Mouse (Mus musculus): ENCODE data around the gene Klhdc8a. TPM values are rescaled to one million over a fixed set of nuclear protein-coding genes. Genes with fewer than 3 reads are reported as not detected.
A peak's percentile ranks its signal among the peaks of the same experiment; 100 is the strongest.

Klhdc8a gene
- polyA plus RNA-seq, 1 experiment from 2014 or later, result 6.7 TPM

DNA sequence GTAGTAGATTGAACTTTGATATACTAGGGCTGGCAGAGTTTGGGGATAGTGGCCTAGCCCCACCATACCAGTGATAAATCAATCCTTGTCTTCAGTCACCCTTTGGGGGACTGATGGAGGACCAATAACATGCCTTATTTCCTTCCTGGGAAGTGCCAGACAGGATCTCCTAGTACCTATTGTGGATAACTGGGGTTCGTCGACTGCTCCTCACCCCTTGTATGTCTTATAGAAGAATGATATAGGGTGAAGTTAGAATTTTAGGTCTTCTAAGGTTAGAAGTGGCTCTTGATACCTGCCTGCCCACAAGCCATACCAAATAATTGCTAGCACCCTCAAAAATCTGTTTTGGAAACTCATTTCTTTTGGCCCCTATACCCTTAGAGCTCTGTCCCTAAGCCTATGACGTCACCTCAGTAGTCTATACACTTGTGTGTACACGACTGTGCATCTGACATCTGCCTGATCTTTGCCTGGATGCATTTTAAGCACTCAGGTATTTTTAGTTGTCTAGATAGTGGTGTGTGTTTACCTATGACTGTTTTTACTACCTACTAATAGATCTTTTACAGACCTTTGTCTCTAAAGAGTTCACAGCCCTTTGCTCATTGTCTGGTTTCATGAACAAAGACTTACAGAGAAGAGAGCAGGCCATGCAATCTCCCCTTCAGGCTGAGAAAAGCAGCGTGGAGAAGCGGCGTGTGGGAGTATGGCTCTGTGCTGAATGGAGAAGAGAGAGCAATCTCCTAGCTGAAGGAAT lies 23.6 kb downstream of the Klhdc8a start:
- 23% methylated on average over 7 of the region's 7 CpGs for WGBS
- H3K4me1 ChIP-seq (replicated peaks), result peaks cover 99% of the 10 kb centered on the region
- no peak for ATAC-seq

DNA sequence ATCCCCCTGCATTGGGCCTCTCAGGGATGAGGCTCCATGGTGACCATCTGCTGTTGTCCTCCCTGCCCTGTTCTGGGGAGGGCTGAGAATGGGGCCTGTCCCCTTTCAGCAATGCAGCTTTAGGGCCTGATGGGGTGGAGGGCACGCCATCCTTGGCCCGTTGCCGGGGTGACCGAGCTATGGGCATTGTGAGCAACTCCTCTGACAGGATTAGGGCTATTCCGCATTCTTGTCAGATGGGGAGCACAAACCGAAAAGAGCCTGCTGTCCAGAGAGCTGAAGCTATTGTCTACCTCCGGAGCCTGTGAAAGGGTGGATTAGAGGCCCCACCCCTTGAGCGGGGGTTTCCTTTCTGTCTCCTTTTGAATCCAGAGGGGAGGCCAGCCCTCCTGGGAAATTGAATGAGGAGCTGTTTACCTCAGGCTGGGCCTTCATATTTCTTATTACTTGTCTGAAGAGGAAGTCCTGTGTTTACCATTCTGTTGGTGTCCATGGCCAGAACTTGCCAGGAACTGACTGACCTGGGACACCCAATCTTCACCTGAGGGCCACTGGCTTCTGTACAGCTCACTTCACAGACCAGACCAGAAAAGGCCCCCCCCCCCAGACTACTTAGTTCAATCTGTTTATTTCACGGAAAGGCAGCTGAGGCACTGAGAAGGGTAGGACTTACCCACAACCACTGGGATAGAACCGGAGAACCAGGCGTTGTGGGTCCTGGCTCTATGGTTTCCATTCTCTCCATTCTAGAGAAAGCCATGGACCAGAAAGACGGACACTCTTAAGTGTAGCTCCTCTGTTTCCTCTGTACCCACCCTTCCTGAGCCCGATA lies 24.5 kb downstream of the Klhdc8a start:
- Histone ChIP-seq H3K4me1 (replicated peaks) (peaks cover 99% of the 10 kb centered on the region), H3K36me3 (peaks cover 23% of the 10 kb centered on the region), H3K9me3 (no peaks in the 10 kb centered on the region), H3K4me2 (replicated peaks) (peak overlapping the region; percentile 78), H3K4me3 (replicated peaks) (peak overlapping the region; percentile 11), H3K27me3 (no peaks in the 10 kb centered on the region), H3K27ac (peak overlapping the region; percentile 98), H3K9ac (replicated peaks) (peak overlapping the region; percentile 52)
- ATAC-seq, result peak; percentile 95
- 2% methylated on average over 13 of the region's 13 CpGs for WGBS

More for the DNA sequence above, 23.6 kb downstream of the Klhdc8a start:
- H3K4me2 ChIP-seq (replicated peaks), result peak overlapping the region; percentile 78
- peaks cover 14% of the 10 kb centered on the region for H3K36me3 ChIP-seq
- H3K9ac ChIP-seq (replicated peaks), result peak overlapping the region; percentile 52
- 0 out of 2 replicates have a peak overlapping the region, but pooled peaks have one; percentile 0 for H3K4me3 ChIP-seq (replicated peaks)
- H3K27me3 ChIP-seq, result no peaks in the 10 kb centered on the region
- H3K9me3 ChIP-seq, result no peaks in the 10 kb centered on the region
- H3K27ac ChIP-seq, result peak overlapping the region; percentile 98

- Histone ChIP-seq H3K27me3 (no peaks in the 10 kb centered on the region), H3K9me3 (no peaks in the 10 kb centered on the region), H3K9ac (replicated peaks) (peak overlapping the region; percentile 32; the same call in 1 of the 2 replicates), H3K4me1 (replicated peaks) (peaks cover 96% of the 10 kb centered on the region), H3K4me2 (replicated peaks) (no peak overlapping the region; the same call in 1 of the 2 replicates), H3K4me3 (replicated peaks) (no peak overlapping the region), H3K36me3 (peaks cover 58% of the 10 kb centered on the region), H3K27ac (peak overlapping the region; percentile 81)
- WGBS, result 48% methylated on average over 9 of the region's 9 CpGs
- no peak for ATAC-seq
These were observed 28.4 kb downstream of the Klhdc8a start for GRCm38 (mm10) chr1:132326777-132327176.

GRCm38 (mm10) chr1:132327477-132327876 lies 29.1 kb downstream of the Klhdc8a start:
- H3K27me3 ChIP-seq, result no peaks in the 10 kb centered on the region
- 77% methylated on average over 17 of the region's 17 CpGs for WGBS
- 0 out of 2 replicates have a peak overlapping the region, but pooled peaks have one; percentile 24 for H3K9ac ChIP-seq (replicated peaks)
- H3K9me3 ChIP-seq, result no peaks in the 10 kb centered on the region
- H3K27ac ChIP-seq, result peak overlapping the region; percentile 81
- H3K4me3 ChIP-seq (replicated peaks), result no peak overlapping the region
- peaks cover 65% of the 10 kb centered on the region for H3K36me3 ChIP-seq
- no peak for ATAC-seq
- peaks cover 96% of the 10 kb centered on the region for H3K4me1 ChIP-seq (replicated peaks)
- no peak overlapping the region for H3K4me2 ChIP-seq (replicated peaks)

- Histone ChIP-seq H3K27me3 (no peaks in the 10 kb centered on the region), H3K9ac (replicated peaks) (no peak overlapping the region), H3K4me2 (replicated peaks) (no peak overlapping the region), H3K36me3 (peaks cover 67% of the 10 kb centered on the region), H3K9me3 (no peaks in the 10 kb centered on the region), H3K27ac (0 out of 2 replicates have a peak overlapping the region, but pooled peaks have one; percentile 47), H3K4me3 (replicated peaks) (no peak overlapping the region), H3K4me1 (replicated peaks) (peaks cover 96% of the 10 kb centered on the region)
- 88% methylated on average over 3 of the region's 3 CpGs for WGBS
- ATAC-seq, result no peak
These were observed 30.1 kb downstream of the Klhdc8a start for GRCm38 (mm10) chr1:132328565-132328964.

DNA sequence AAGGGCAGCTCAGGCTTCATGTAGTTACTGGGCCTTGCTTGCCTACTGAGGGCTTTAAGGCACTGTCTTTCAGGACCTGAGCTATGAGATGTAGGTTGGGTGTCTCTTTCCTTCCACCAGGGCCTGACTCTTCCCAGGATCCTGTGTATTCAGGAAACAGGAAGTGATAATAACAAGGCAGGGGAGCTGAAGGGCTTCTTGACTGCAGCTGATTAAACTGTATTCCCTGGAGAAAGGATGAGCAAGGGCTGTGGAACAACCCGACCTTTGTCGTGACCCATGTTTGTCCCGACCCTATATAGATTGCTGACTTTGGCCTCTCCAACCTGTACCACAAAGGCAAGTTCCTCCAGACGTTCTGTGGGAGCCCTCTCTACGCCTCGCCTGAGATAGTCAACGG lies 31.2 kb downstream of the Klhdc8a start:
- Histone ChIP-seq H3K9me3 (no peaks in the 10 kb centered on the region), H3K9ac (replicated peaks) (no peak overlapping the region; the same call in 1 of the 2 replicates), H3K27me3 (no peaks in the 10 kb centered on the region), H3K4me1 (replicated peaks) (peaks cover 96% of the 10 kb centered on the region), H3K4me2 (replicated peaks) (no peak overlapping the region), H3K4me3 (replicated peaks) (no peak overlapping the region), H3K27ac (peak overlapping the region; percentile 89), H3K36me3 (peaks cover 66% of the 10 kb centered on the region)
- no peak for ATAC-seq
- WGBS, result 88% methylated on average over 7 of the region's 7 CpGs

DNA sequence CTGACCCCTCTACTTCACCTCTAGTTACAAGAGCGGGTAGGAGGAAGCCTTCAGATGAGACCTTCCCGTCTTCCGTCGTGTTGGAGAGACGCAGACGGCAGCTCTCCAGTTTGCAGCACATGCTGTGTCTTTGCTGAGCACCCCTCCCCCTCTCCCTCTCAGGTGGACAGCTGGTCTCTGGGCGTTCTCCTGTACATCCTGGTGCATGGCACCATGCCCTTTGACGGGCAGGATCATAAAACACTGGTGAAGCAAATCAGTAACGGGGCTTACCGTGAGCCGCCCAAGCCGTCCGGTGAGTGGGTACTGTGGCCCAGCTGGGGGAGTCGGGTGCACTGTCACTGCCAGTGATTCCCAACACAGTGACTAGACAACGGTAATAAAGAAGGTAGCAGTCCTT lies 32.0 kb downstream of the Klhdc8a start:
- no peak overlapping the region for H3K4me2 ChIP-seq (replicated peaks)
- peaks cover 60% of the 10 kb centered on the region for H3K36me3 ChIP-seq
- H3K4me3 ChIP-seq (replicated peaks), result no peak overlapping the region
- H3K4me1 ChIP-seq (replicated peaks), result peaks cover 97% of the 10 kb centered on the region
- no peaks in the 10 kb centered on the region for H3K9me3 ChIP-seq
- H3K9ac ChIP-seq (replicated peaks), result no peak overlapping the region; the same call in 1 of the 2 replicates
- 46% methylated on average over 15 of the region's 15 CpGs for WGBS
- peak overlapping the region; percentile 89 for H3K27ac ChIP-seq
- no peak for ATAC-seq
- H3K27me3 ChIP-seq, result no peaks in the 10 kb centered on the region

- H3K4me3 ChIP-seq (replicated peaks), result no peak overlapping the region
- ATAC-seq, result no peak
- H3K4me1 ChIP-seq (replicated peaks), result peaks cover 97% of the 10 kb centered on the region
- H3K27me3 ChIP-seq, result no peaks in the 10 kb centered on the region
- H3K36me3 ChIP-seq, result peaks cover 58% of the 10 kb centered on the region
- H3K27ac ChIP-seq, result peak overlapping the region; percentile 89
- H3K9me3 ChIP-seq, result no peaks in the 10 kb centered on the region
- H3K4me2 ChIP-seq (replicated peaks), result no peak overlapping the region
- H3K9ac ChIP-seq (replicated peaks), result no peak overlapping the region
- WGBS, result 82% methylated on average over 17 of the region's 17 CpGs
These were observed 32.9 kb downstream of the Klhdc8a start for GRCm38 (mm10) chr1:132331283-132331682.

DNA sequence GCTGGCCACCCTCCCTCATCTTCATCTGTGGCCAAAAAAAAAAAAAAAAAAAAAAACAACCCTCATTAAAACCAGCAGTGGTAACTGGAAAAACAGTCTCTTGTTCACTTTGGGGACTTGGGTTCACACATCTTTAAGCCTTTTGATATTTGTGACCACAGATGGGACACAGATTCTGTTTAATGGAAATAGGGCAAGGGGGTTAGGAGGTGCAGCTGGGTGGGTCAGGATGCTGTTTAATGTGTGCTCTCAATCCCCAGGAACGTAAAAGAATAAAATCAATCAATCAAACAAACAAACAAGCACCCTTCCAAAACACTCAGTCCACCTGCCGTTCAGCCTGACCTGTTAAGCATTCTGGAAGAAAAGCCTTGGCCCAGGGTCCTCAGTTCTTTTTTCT lies 34.8 kb downstream of the Klhdc8a start:
- H3K27me3 ChIP-seq, result no peaks in the 10 kb centered on the region
- H3K36me3 ChIP-seq, result peaks cover 41% of the 10 kb centered on the region
- 3% methylated on average over 2 of the region's 2 CpGs for WGBS
- H3K9ac ChIP-seq (replicated peaks), result 0 out of 2 replicates have a peak overlapping the region, but pooled peaks have one; percentile 34
- no peak for ATAC-seq
- H3K4me2 ChIP-seq (replicated peaks), result no peak overlapping the region
- peak overlapping the region; percentile 89 for H3K27ac ChIP-seq
- no peak overlapping the region for H3K4me3 ChIP-seq (replicated peaks)
- peaks cover 95% of the 10 kb centered on the region for H3K4me1 ChIP-seq (replicated peaks)
- no peaks in the 10 kb centered on the region for H3K9me3 ChIP-seq

DNA sequence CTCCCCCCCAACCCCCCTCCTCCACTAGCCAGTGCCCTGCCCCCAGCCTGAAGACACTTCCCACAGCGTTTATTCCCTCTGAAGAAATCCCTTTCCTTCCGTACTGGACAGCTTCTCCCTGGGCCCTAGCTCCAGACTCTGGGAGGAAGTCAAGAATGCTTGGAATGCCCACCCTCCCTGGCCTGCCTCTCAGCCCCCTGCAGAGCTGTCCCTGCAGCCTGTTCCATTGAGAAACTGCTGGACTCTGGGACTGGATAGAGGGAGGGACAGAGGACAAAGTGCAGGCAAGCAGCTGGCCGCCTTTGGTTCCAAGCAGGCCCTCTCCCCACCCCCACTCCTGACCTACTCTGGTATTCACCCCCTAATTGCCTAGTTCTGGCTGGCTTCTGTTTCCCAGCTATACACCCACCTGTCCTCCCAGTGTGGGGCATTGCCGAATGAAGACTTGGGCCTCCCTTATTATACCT lies 35.3 kb downstream of the Klhdc8a start:
- peaks cover 36% of the 10 kb centered on the region for H3K36me3 ChIP-seq
- peak; percentile 80 for ATAC-seq
- H3K9me3 ChIP-seq, result no peaks in the 10 kb centered on the region
- H3K4me3 ChIP-seq (replicated peaks), result no peak overlapping the region
- no peak overlapping the region for H3K4me2 ChIP-seq (replicated peaks)
- no peaks in the 10 kb centered on the region for H3K27me3 ChIP-seq
- H3K9ac ChIP-seq (replicated peaks), result peak overlapping the region; percentile 34; the same call in 1 of the 2 replicates
- peaks cover 93% of the 10 kb centered on the region for H3K4me1 ChIP-seq (replicated peaks)
- H3K27ac ChIP-seq, result peak overlapping the region; percentile 89
- 1% methylated on average over 4 of the region's 4 CpGs for WGBS

- Histone ChIP-seq H3K4me2 (replicated peaks) (no peak overlapping the region), H3K4me3 (replicated peaks) (no peak overlapping the region), H3K27ac (peak overlapping the region; percentile 89), H3K9ac (replicated peaks) (peak overlapping the region; percentile 34; the same call in 1 of the 2 replicates), H3K9me3 (no peaks in the 10 kb centered on the region), H3K27me3 (no peaks in the 10 kb centered on the region), H3K4me1 (replicated peaks) (peaks cover 89% of the 10 kb centered on the region), H3K36me3 (peaks cover 33% of the 10 kb centered on the region)
- 10% methylated on average over 6 of the region's 6 CpGs for WGBS
- ATAC-seq, result peak; percentile 28; the same call in 1 of the 2 replicates
These were observed 35.9 kb downstream of the Klhdc8a start for GRCm38 (mm10) chr1:132334178-132334801.
